In genomic region chr10:96981516-96981869, GRCm38 (mm10) we compare ENCODE assay signal across 14 mouse cellular contexts.
DNase-seq lines count a peak whose midpoint lies in the region; ATAC-seq and TF ChIP-seq lines count a peak whose summit lies in the region.
"Had no signal": no experiment of that assay in that cellular context is flagged by ENCODE, and none has a peak within 500 bp of the region (broad histone marks: within the 10 kb centered on the region; RNA-seq: fewer than 3 reads in every experiment).

No protein-coding gene starts in this region.

- no peaks in the 10 kb centered on the region for H3K27me3 ChIP-seq in forebrain, embryonic 15.5 days
- H3K27me3 ChIP-seq in hindbrain, embryonic 13.5 days: no peaks in the 10 kb centered on the region
- H3K27me3 ChIP-seq in liver, postnatal 0 days (ENCODE audit: insufficient read depth, low read length): no peaks in the 10 kb centered on the region
- H3K27me3 ChIP-seq in neural tube, embryonic 15.5 days (replicated peaks): no peaks in the 10 kb centered on the region
- H3K27me3 ChIP-seq: CH12.LX; limb, embryonic 15.5 days had no signal

- WGBS in forebrain, embryonic 15.5 days: 69% methylated on average over 2 of the region's 2 CpGs
- 81% methylated on average over 2 of the region's 2 CpGs for WGBS in hindbrain, embryonic 13.5 days
- 66% methylated on average over 2 of the region's 2 CpGs for WGBS in liver, postnatal 0 days (ENCODE audit: insufficient replicate concordance)
- WGBS in neural tube, embryonic 15.5 days: 79% methylated on average over 2 of the region's 2 CpGs

- no peak overlapping the region for H3K4me2 ChIP-seq in forebrain, embryonic 15.5 days (replicated peaks)
- H3K4me2 ChIP-seq in hindbrain, embryonic 13.5 days: no peak overlapping the region; the same call in 1 of the 2 replicates
- no peak overlapping the region for H3K4me2 ChIP-seq in liver, postnatal 0 days (ENCODE audit: low read depth, low read length)
- no peak overlapping the region for H3K4me2 ChIP-seq in neural tube, embryonic 15.5 days
- H3K4me2 ChIP-seq: limb, embryonic 15.5 days had no signal

- TF ChIP-seq EP300 in liver, postnatal 0 days (IDR thresholded peaks at IDR 0.05; ENCODE audit: low read depth): no peak

- no peaks in the 10 kb centered on the region for H3K36me3 ChIP-seq in forebrain, embryonic 15.5 days
- no peaks in the 10 kb centered on the region for H3K36me3 ChIP-seq in hindbrain, embryonic 13.5 days
- no peaks in the 10 kb centered on the region for H3K36me3 ChIP-seq in liver, postnatal 0 days (replicated peaks; ENCODE audit: insufficient read depth, low read length)
- no peaks in the 10 kb centered on the region for H3K36me3 ChIP-seq in neural tube, embryonic 15.5 days
- H3K36me3 ChIP-seq: limb, embryonic 15.5 days had no signal

- DNase-seq in liver, postnatal 0 days: no peak
- DNase-seq in adrenal gland, adult (ENCODE audit: inconsistent age in 2 of 2, low spot score in 1 of 2): no peak
- DNase-seq in thymus, postnatal 25 days: no peak
- DNase-seq in ovary, postnatal 36 days (ENCODE audit: low spot score): no peak
- DNase-seq: cerebellum, adult 9-11 months; gastrocnemius, adult 2 months; lung, postnatal 10 days; right cerebral cortex, postnatal 4 days; thymus, postnatal 14 days had no signal

- H3K4me1 ChIP-seq in forebrain, embryonic 15.5 days: peaks cover 20% of the 10 kb centered on the region
- H3K4me1 ChIP-seq in hindbrain, embryonic 13.5 days (replicated peaks): peaks cover 21% of the 10 kb centered on the region
- H3K4me1 ChIP-seq in liver, postnatal 0 days (ENCODE audit: insufficient read depth): no peaks in the 10 kb centered on the region
- peaks cover 10% of the 10 kb centered on the region for H3K4me1 ChIP-seq in neural tube, embryonic 15.5 days
- H3K4me1 ChIP-seq: limb, embryonic 15.5 days had no signal

- H3K4me3 ChIP-seq in forebrain, embryonic 15.5 days: no peak overlapping the region
- H3K4me3 ChIP-seq in hindbrain, embryonic 13.5 days: no peak overlapping the region
- H3K4me3 ChIP-seq in liver, postnatal 0 days (ENCODE audit: low read depth, low read length): no peak overlapping the region
- no peak overlapping the region for H3K4me3 ChIP-seq in neural tube, embryonic 15.5 days (replicated peaks)
- H3K4me3 ChIP-seq: gastrocnemius, adult 2 months; limb, embryonic 15.5 days had no signal

- H3K9me3 ChIP-seq in forebrain, embryonic 15.5 days: no peaks in the 10 kb centered on the region
- H3K9me3 ChIP-seq in hindbrain, embryonic 13.5 days: no peaks in the 10 kb centered on the region
- no peaks in the 10 kb centered on the region for H3K9me3 ChIP-seq in liver, postnatal 0 days (ENCODE audit: low read length)
- H3K9me3 ChIP-seq in neural tube, embryonic 15.5 days (replicated peaks): no peaks in the 10 kb centered on the region
- H3K9me3 ChIP-seq: limb, embryonic 15.5 days had no signal

- no peak for ATAC-seq in forebrain, embryonic 15.5 days (replicated peaks)
- peak; percentile 4; the same call in 1 of the 2 replicates for ATAC-seq in hindbrain, embryonic 13.5 days (ENCODE audit: low FRiP score)
- ATAC-seq in liver, postnatal 0 days: peak; percentile 66
- ATAC-seq in neural tube, embryonic 15.5 days (ENCODE audit: low FRiP score): no peak

- H3K9ac ChIP-seq in forebrain, embryonic 15.5 days (replicated peaks): no peak overlapping the region
- H3K9ac ChIP-seq in hindbrain, embryonic 13.5 days: no peak overlapping the region
- H3K9ac ChIP-seq in liver, postnatal 0 days (replicated peaks): no peak overlapping the region
- H3K9ac ChIP-seq in neural tube, embryonic 15.5 days (replicated peaks): no peak overlapping the region
- H3K9ac ChIP-seq: limb, embryonic 15.5 days had no signal

- TF ChIP-seq CTCF in liver, postnatal 0 days (IDR thresholded peaks at IDR 0.05; ENCODE audit: low read depth): no peak

- H3K27ac ChIP-seq in forebrain, embryonic 15.5 days (replicated peaks): peak overlapping the region; percentile 56
- peak overlapping the region; percentile 88 for H3K27ac ChIP-seq in hindbrain, embryonic 13.5 days
- H3K27ac ChIP-seq in liver, postnatal 0 days (ENCODE audit: low read depth): no peak overlapping the region
- peak overlapping the region; percentile 64 for H3K27ac ChIP-seq in neural tube, embryonic 15.5 days (replicated peaks)
- H3K27ac ChIP-seq: gastrocnemius, adult 2 months; limb, embryonic 15.5 days had no signal

Comparison
In these comparisons a context has a peak if more than half of its experiments do, and no peak if none do; other contexts are left out.
1. ATAC-seq: peak in hindbrain, embryonic 13.5 days (single experiment) and liver, postnatal 0 days (single experiment); none in forebrain, embryonic 15.5 days (single experiment) and neural tube, embryonic 15.5 days (single experiment).